Mouse (Mus musculus) embryonic fibroblast, embryonic 13.5 days (primary cell): ENCODE data around the gene Slc25a30.
"Not testable (repeated sequence)": the region's sequence is repeated elsewhere in the genome, so short reads cannot be mapped to it uniquely, and the experiment has no call there.

Experiments used
- CTCF ChIP-seq: IDR thresholded peaks from 2 replicates; pipeline ENCODE4 v1.5.1; 2011; ENCODE audit warnings: mild to moderate bottlenecking, control low read depth, low read length, moderate library complexity, borderline replicate concordance; ENCODE audit not compliant: insufficient read depth
- POLR2A ChIP-seq: IDR thresholded peaks from 2 replicates; pipeline ENCODE4 v1.6.1; 2011; ENCODE audit warnings: low read depth, mild to moderate bottlenecking, control low read depth, low read length, moderate library complexity

GRCm38 (mm10) chr14:75829817-75830216, 43.0 kb upstream of the Slc25a30 start:
- TF ChIP-seq CTCF, POLR2A: not testable (repeated sequence)
